Mouse (Mus musculus) embryo, embryonic 10 days (tissue): Measurements from ENCODE around the gene Phlda1.

Experiments used
- DNase-seq: peaks from one replicate; pipeline ENCODE4 v3.0.0-alpha.2; 2015; ENCODE audit warnings: low spot score

The Phlda1 gene

DNA sequence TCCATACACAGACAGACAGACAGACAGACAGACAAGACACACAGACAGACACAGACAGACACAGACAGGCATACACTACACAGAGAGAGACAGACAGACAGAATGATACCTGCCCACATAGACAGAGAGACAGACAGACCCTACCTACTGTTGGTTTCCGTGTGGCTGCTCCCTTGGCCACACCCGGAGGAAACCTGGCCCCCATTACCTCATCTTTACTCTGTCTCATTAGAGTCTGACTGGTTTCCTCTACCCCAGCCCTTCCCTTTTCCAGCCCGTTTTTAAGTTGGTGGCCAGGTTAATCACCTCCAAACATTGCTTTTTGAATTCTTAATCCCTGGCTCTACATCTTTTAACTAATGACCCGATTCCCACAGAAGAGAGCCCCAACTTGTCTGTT, 22.2 kb downstream of the Phlda1 start:
- DNase-seq, result no peak

DNA sequence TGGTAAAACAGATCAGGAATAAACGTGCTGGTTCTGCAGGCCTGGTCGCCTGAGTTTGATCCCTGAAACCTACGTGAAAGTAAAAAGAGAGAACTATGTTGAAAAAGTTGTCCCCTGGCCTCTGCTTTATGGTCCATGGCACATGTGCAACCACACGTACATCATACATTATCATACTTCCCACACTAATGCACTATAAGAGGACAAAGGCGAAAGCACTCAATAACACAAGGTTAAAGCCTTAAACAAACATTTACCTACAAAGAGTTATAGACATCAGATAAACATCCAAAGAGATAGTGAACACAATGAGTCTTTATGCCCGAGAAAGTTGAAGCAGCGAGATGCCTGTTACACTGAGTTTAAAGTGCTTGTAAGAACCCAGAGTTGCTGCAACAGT, 24.3 kb downstream of the Phlda1 start:
- DNase-seq, result no peak

DNA sequence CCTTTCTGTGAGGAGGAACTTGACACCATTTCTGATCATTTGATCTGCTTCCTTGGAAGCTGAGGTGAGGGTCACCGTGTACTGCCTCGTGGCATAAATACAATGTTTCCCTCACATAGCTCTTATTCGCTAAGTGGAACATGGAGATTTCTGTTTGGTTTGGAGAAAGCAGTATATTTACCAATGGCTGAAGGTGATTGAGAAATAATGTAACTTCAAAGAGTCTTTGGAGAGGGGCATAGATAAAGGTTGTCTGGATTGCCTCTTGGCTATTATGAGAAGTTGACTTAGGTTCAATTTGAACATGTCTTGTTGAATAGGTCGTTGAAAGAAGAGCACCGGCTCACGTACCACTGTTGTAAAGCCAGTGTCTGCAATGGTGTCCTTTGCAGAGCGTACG, 28.6 kb downstream of the Phlda1 start:
- DNase-seq, result no peak

DNA sequence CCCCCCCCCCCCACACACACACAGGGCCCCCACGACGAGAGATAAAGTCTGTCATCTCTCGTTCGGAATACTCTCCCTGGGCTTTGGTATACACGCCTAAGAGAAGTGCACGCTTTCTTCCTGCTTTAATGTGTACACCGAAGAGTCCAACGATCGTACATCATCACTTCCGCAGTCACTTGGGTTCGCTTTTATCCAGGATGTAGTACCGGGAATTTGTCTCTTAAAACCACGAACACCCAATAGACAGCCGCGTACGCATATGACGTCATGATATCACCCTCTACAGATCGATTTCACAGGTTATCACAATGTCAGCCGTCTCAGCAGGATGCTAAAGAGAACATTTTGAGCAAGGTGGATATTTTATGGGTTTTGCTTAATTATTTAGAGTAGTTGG, 31.3 kb downstream of the Phlda1 start:
- no peak for DNase-seq

DNA sequence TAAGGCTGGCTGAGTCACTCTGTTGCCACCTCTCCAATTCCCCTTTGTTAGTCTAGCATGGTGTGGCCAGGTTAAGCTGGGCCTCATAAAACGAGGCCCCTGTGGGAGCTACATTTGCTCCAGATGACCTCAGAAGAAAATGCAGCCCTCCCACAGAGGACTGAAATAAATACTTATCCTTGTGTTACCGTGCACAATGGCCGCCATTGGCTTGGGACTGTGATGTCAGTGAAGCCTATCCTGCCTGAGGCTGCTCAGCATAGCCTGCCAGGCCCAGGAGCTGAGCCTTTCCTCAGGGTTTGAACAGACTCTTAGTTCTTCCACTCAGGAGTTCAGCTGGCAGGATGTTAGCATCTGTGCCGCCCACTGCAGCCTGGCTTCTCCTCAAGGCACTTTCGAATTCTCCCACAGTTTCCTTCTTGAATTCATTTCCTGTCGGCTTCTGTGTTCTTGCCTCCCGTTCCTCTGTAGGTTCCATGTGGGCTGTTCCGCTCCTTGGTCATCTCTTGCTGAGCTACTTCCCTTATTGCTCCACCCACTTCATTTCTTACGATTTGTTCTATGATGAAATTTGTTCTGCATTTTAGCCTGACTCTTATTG, 33.7 kb downstream of the Phlda1 start:
- DNase-seq, result peak; percentile 72

DNA sequence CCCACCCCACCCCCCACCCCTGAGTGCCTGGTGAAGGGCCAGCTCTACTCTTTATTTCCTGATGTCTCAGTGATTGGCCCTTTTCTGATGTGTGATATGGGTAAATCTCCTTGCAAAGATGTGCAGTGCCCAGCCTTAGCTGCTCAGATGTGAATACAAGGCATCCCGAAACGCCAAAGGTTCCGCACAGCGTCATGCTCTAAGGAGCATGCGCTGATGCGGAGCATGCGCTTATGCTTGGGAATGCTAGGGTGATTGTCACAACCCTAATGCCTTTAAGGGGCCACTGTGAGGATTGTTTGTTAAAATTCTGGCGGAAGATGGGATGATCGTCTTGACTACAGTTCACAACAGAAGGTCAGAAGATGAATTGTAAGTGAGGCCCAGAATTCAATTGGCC, 34.6 kb downstream of the Phlda1 start:
- DNase-seq, result no peak

DNA sequence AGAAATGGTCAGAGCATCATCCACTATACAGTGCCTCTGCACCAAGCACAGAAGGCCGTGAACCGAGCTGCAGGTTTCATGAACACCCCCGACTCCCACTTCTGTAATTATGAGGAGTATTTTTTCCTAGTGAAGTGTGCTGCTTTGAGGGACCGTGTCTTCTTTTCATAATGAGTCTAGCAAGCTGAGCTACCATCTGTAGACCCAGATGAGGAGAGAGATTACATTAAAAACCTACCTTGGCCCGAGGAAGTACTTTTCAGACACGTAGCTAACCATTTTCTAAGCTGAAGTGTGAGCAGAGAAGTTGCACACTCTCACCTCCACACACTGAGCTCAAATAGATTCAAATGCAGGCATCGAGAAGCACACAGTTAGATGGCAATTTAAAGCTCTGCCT, 37.0 kb downstream of the Phlda1 start:
- DNase-seq, result no peak

DNA sequence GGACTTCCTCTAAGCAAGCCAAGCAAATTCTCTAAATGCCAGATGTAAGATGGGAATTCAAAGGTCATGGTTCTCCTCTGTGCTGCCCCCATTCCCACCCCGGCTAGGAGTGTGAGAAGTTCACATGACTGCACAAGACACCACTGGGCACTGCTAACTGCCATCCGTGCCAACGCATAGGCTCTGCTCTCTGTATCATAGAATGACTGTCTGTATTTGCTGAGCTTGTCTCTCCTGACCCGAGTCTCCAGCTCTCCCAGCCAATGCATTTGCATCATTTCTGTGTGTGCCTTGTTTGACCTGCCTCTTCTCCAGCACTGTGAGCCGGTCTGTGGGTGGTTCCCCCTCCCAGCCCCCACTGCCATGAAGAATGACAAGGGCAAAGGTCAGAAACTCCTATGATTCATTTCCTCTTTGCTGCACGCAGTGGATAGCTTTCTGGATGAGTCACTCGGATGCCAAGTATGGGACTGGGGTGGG, 37.7 kb downstream of the Phlda1 start:
- peak; percentile 60 for DNase-seq

DNA sequence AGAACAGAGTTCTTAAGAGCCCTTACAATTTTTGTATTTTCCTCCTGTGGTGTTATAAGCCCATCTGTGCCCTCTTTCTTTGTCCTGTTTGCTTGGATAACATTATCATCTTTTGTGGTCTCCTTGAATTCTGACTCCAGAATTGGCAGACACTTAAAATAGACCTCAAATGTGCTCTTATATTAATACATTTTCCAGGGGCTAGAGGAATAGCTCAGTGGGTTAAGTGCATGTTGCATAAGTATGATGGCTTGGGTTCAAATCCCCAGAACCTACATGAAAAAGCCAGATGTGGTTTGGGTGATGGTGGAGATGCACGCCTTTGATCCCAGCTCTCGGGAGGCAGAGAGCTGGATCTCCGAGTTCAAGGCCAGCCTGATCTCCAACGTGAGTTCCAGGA, 38.2 kb downstream of the Phlda1 start:
- no peak for DNase-seq

DNA sequence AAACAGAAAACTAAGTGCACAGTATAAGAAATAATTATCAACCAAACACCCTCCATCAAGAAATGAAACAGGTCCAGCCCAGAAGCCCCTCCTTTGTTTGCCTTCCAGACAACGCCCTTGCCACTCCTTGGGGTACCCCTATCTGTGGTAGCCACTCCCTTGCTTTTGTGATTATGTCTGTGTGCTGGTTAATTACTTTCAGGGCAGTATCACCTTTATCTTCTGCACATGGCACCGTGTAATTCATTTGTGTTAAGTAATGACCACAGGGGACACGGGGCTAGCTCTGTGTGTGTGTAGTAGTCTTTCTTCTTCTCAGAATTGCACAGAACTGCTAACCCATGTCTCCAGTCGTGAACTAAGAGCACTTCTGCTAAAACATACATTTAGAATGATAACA, 39.6 kb downstream of the Phlda1 start:
- no peak for DNase-seq

DNA sequence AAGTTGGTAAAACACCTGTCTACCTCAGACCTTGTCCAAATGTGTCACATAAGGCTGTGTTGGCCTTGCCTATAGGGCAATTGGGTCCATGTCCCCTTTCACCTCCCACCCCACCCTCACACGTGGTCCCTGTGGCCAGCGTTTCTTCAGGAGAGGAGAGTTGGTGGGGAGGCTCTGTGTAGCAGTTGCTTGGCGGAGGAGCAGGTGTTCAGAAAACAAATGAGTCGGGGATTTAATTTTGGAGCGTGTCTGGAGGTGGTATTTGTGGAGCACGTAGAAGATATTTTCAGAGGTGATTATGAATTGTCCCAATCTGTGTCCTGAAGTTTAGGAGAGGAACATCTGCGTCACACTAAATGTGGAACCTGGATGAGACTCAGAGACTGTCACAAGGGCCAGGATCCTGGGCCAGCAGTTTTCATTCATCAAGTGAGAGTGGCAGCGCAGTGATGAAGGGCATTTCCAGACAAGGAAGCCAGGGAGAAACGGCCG, 41.8 kb downstream of the Phlda1 start:
- DNase-seq, result no peak

DNA sequence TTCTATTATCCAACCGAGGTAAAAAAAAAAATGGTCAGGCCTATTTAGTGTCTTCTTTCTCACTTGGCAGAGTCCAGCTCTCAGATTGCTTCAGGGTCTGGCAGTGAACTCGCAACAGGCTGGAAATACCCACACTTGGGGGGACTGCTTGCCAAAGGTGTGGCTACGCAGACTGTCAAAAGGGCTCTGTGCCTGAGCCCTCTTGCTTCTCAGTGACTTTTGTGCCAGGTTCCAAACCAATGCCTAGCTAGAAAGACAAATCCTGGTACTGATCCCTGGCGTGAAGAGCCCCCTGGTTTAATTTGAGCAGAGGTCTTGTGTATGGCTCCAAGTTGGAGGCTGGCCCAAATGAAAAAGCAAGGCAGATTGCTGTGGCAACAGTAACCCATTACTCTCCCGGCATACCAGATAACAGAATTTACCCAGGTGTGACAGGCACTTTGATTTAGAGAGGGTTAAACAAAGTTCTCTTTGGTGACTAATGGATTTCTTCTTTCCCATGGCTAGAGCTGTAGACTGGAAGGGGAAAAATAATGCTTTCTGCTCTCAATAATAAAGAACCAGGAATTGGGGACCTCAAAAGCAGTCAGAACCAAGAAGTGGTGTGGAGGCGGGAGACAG, 44.1 kb downstream of the Phlda1 start:
- no peak for DNase-seq

DNA sequence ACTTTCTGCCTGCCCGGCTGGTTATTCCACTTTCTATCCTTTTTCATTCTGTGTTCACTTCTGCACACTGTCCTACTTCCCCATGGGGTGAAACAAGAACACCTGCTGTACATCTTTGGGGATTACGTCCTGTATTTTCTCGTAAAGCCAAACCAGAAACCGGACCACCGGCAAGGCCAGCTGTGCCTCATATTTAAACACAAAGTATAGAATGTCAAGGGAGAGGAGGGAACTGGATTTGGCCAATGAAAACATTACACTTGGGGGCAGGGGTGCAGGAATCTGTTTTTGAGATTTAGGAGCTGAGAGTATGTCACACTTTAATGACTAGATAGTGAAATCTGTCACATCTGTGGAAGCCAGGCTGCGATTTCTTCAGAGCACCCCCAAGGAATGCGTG, 47.6 kb downstream of the Phlda1 start:
- DNase-seq, result no peak

DNA sequence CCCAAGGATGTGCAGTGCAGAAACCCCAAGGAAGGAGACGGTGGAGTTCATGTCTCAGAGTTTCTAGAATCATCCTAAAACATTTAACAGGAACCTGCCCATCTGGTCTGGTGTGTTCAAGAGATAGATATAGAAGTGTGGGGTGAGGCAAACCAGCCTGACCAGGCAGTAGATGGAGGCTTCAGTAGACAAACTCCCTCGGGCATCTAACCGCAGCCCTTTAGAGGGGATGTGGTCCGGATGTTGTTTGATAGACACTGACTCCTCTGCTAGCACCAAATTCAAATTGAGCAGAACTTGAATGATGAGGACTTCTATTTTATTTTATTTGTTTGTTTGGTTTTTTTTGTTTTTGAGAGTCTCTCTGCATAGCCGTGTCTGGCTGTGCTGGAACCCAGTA, 48.6 kb downstream of the Phlda1 start:
- DNase-seq, result no peak

DNA sequence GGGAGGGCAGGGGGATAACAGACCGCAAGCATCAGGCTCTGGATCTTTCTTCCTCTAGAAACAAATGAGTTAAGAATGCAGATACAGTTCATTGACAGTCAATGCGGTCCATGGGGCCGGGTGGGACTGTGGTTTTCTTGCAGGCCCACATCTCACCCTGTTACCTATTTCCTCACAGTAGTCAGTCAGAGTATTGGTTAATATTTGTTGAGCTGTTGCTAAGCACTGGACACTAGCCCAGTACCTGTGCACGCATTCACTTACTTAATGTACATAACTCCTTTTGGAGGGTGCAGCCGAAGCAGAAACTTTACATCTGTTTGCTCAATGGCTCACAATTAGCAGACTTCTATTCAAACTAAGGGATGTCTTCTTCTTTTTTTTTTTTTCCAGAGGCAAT, 52.1 kb downstream of the Phlda1 start:
- DNase-seq, result no peak
